Mouse (Mus musculus) hindbrain, embryonic 12.5 days (tissue): ENCODE measurements at regions not wholly inside any gene's neighbourhood (a gene's known extent, or its start where the extent isn't known, plus 50 kb on each side); places are given as distances from the start of the nearest gene placed in this dataset.
A peak's percentile ranks its signal among the peaks of the same experiment; 100 is the strongest.

Source experiments
- ATAC-seq: fragments of 200-750 bp; cut with Nextera tagmentation; 2 replicates; pipeline ENCODE4 v1.8.0; 2017; ENCODE audit warnings: moderate TSS enrichment; ENCODE audit not compliant: low FRiP score
- H3K27ac ChIP-seq: fragments of 300-500 bp; sonication (generic); 2 replicates; pipeline ENCODE4 v1.5.1; 2016; ENCODE audit warnings: mild to moderate bottlenecking
- H3K27me3 ChIP-seq: fragments of 300-500 bp; sonication (generic); 2 replicates; pipeline ENCODE4 v1.6.1; 2016; ENCODE audit warnings: mild to moderate bottlenecking
- H3K36me3 ChIP-seq: fragments of 300-500 bp; sonication (generic); 2 replicates; pipeline ENCODE4 v1.6.1; 2016; ENCODE audit warnings: mild to moderate bottlenecking
- H3K4me1 ChIP-seq: fragments of 300-500 bp; sonication (generic); 2 replicates; pipeline ENCODE4 v1.6.1; 2016
- H3K4me2 ChIP-seq: fragments of 300-500 bp; sonication (generic); replicated peaks from 2 replicates; pipeline ENCODE4 v1.6.1; 2016; ENCODE audit warnings: mild to moderate bottlenecking
- H3K4me3 ChIP-seq: fragments of 300-500 bp; sonication (generic); 2 replicates; pipeline ENCODE4 v1.5.1; 2016; ENCODE audit warnings: mild to moderate bottlenecking
- H3K9ac ChIP-seq: fragments of 300-500 bp; sonication (generic); 2 replicates; pipeline ENCODE4 v1.6.1; 2016; ENCODE audit warnings: mild to moderate bottlenecking, moderate library complexity
- H3K9me3 ChIP-seq: fragments of 300-500 bp; sonication (generic); replicated peaks from 2 replicates; pipeline ENCODE4 v1.6.1; 2016; ENCODE audit warnings: mild to moderate bottlenecking
- WGBS: fragments of 180-500 bp; shearing (Covaris S2); methylation state at CpG from one replicate; pipeline ENCODE4 v1.1.7; 2016; 5-methylcytosine and 5-hydroxymethylcytosine counted together

GRCm38 (mm10) chr16:55526230-55526842, 228.6 kb upstream of the Zpld1 start:
- no peak overlapping the region for H3K27ac ChIP-seq
- no peaks in the 10 kb centered on the region for H3K27me3 ChIP-seq
- no peaks in the 10 kb centered on the region for H3K36me3 ChIP-seq
- ATAC-seq = no peak
- H3K4me3 ChIP-seq = no peak overlapping the region
- H3K9ac ChIP-seq = no peak overlapping the region
- no peak overlapping the region for H3K4me2 ChIP-seq
- H3K9me3 ChIP-seq = no peaks in the 10 kb centered on the region
- no peaks in the 10 kb centered on the region for H3K4me1 ChIP-seq
- 74% methylated on average over 5 of the region's 5 CpGs for WGBS

DNA sequence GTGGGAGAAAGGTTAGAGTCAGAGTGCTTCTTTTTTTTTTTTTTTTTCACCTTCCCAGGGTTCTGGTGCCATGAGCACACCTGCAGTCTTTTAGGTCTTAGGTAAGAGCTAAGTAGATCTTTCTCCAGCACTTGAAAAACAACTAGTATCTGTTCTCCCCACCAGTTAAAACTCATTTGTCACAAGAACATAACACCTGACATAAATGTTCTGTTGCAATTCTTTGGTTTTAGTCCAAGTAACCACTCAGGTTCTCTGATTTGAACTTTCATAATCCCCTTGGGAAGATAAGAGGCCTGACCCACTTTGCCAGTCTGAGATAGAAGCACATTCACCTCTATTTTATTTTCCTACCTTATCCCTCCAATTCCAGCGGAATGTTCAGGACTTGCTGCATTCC, 225.5 kb upstream of the Zpld1 start:
- ATAC-seq = no peak
- 84% methylated on average over 1 of the region's 1 CpGs for WGBS
- Histone ChIP-seq H3K9me3 (no peaks in the 10 kb centered on the region), H3K4me2 (no peak overlapping the region), H3K9ac (no peak overlapping the region), H3K36me3 (no peaks in the 10 kb centered on the region), H3K27ac (no peak overlapping the region), H3K4me1 (no peaks in the 10 kb centered on the region), H3K27me3 (no peaks in the 10 kb centered on the region), H3K4me3 (no peak overlapping the region)

GRCm38 (mm10) chr16:55522283-55522682, 224.5 kb upstream of the Zpld1 start:
- H3K27ac ChIP-seq = no peak overlapping the region
- 89% methylated on average over 1 of the region's 1 CpGs for WGBS
- no peak for ATAC-seq

DNA sequence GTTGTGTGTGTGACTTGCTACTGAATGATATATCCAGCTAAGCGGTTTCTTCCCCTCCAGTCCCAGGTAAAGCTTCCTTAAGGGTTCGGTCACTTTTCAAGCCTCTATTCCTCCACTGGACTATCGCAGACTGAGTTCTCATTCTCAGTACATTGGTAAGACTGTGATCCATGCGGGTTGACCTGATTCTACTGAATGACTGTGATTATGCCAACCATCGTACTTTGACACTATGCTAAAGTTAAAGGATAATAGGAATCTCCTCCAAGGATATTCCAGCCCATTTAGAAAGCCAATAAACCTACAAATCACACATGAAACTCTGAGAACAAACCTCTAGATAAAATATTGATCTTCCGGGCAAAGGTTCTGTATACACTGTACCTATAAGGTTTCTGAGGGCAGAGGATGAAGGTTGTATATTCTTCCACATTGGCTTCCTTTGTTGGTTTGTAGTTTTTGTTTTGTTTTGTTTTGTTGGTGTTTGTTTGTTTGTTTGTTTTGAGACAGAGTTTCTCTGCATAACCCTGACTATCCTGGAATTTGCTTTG, 223.7 kb upstream of the Zpld1 start:
- no peak overlapping the region for H3K4me2 ChIP-seq
- no peak overlapping the region for H3K27ac ChIP-seq
- H3K9me3 ChIP-seq = no peaks in the 10 kb centered on the region
- no peak overlapping the region for H3K9ac ChIP-seq
- WGBS = 93% methylated on average over 6 of the region's 6 CpGs
- no peak overlapping the region for H3K4me3 ChIP-seq
- H3K27me3 ChIP-seq = no peaks in the 10 kb centered on the region
- no peaks in the 10 kb centered on the region for H3K36me3 ChIP-seq
- no peaks in the 10 kb centered on the region for H3K4me1 ChIP-seq
- no peak for ATAC-seq

More at GRCm38 (mm10) chr16:55522283-55522682, 224.5 kb upstream of the Zpld1 start:
- H3K4me3 ChIP-seq = no peak overlapping the region
- no peak overlapping the region for H3K4me2 ChIP-seq
- H3K36me3 ChIP-seq = no peaks in the 10 kb centered on the region
- H3K9ac ChIP-seq = no peak overlapping the region
- H3K9me3 ChIP-seq = no peaks in the 10 kb centered on the region
- no peaks in the 10 kb centered on the region for H3K27me3 ChIP-seq
- no peaks in the 10 kb centered on the region for H3K4me1 ChIP-seq

DNA sequence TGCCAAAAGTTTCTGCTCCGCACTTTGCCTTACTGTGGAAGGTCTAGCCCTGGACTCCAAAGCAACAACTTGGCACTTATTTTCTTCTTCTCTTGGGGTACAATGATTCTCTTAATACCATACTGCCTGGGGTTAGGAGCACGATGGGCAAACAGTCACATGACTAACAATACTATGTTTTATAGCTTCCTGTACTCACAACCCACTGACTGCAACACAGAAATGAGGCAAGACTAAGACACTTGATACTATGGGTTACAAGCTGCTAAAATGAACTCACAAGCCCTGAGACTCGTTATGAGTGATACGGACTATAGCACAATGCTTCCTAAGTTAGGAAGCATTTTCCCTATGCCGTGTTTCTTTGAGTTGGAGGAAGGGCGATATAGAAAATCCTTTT, 222.3 kb upstream of the Zpld1 start:
- Histone ChIP-seq H3K9ac (no peak overlapping the region), H3K4me2 (no peak overlapping the region), H3K36me3 (no peaks in the 10 kb centered on the region), H3K9me3 (no peaks in the 10 kb centered on the region), H3K4me1 (0 out of 2 replicates have a peak, but pooled peaks cover 2% of the 10 kb centered on the region), H3K27ac (no peak overlapping the region), H3K27me3 (no peaks in the 10 kb centered on the region), H3K4me3 (no peak overlapping the region)
- ATAC-seq = no peak
- 93% methylated on average over 6 of the region's 6 CpGs for WGBS

DNA sequence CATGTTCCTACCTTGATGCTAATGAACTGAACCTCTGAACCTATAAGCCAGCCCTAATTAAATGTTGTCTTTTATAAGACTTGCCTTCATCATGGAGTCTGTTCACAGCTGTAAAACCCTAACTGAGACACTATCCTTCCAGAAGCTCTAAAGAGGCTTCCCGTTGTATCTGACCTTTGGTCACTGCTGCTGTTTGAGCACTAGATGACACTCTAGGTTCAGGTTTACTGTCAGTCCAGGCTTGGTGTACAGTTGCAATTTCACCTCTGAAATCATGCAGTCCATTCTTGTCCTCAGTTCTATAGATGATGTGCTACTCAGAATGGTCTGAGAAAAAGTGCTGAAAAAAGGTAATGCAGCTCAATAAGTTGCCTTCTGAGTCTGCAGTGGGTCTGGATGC, 221.9 kb upstream of the Zpld1 start:
- Histone ChIP-seq H3K27ac (no peak overlapping the region), H3K4me1 (0 out of 2 replicates have a peak, but pooled peaks cover 2% of the 10 kb centered on the region), H3K9me3 (no peaks in the 10 kb centered on the region), H3K4me2 (no peak overlapping the region), H3K9ac (no peak overlapping the region), H3K27me3 (no peaks in the 10 kb centered on the region), H3K36me3 (no peaks in the 10 kb centered on the region), H3K4me3 (no peak overlapping the region)
- no peak for ATAC-seq
- WGBS = 84% methylated on average over 1 of the region's 1 CpGs

DNA sequence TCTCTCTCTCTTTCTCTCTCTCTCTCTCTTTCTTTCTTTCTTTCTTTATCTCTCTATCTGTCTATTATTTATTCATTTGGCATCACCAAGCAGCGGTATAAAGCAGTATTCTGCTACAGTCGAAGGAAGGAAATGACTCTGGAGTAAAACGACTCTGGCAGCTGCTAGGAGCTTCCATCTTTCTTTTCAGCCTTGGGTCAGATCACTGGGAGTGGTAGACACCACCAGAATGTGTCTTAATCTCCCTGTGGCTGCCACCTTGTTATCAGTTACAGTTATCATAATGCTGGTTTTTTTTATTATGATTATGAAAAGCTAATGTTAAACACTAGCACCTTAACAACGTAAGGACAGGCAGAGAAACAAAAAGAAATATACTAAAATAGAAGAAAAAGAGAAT, 219.2 kb upstream of the Zpld1 start:
- Histone ChIP-seq H3K36me3 (no peaks in the 10 kb centered on the region), H3K9me3 (no peaks in the 10 kb centered on the region), H3K4me3 (no peak overlapping the region), H3K27me3 (no peaks in the 10 kb centered on the region), H3K4me2 (no peak overlapping the region), H3K4me1 (0 out of 2 replicates have a peak, but pooled peaks cover 2% of the 10 kb centered on the region), H3K27ac (no peak overlapping the region), H3K9ac (no peak overlapping the region)
- ATAC-seq = no peak
- 79% methylated on average over 4 of the region's 4 CpGs for WGBS

GRCm38 (mm10) chr16:55515228-55515696, 217.5 kb upstream of the Zpld1 start:
- ATAC-seq = peak; percentile 83
- Histone ChIP-seq H3K9ac (peak overlapping the region; percentile 53), H3K4me1 (0 out of 2 replicates have a peak, but pooled peaks cover 2% of the 10 kb centered on the region), H3K36me3 (no peaks in the 10 kb centered on the region), H3K27me3 (no peaks in the 10 kb centered on the region), H3K9me3 (no peaks in the 10 kb centered on the region), H3K27ac (no peak overlapping the region), H3K4me2 (peak overlapping the region; percentile 51), H3K4me3 (peak overlapping the region; percentile 27)
- WGBS = 28% methylated on average over 16 of the region's 16 CpGs

DNA sequence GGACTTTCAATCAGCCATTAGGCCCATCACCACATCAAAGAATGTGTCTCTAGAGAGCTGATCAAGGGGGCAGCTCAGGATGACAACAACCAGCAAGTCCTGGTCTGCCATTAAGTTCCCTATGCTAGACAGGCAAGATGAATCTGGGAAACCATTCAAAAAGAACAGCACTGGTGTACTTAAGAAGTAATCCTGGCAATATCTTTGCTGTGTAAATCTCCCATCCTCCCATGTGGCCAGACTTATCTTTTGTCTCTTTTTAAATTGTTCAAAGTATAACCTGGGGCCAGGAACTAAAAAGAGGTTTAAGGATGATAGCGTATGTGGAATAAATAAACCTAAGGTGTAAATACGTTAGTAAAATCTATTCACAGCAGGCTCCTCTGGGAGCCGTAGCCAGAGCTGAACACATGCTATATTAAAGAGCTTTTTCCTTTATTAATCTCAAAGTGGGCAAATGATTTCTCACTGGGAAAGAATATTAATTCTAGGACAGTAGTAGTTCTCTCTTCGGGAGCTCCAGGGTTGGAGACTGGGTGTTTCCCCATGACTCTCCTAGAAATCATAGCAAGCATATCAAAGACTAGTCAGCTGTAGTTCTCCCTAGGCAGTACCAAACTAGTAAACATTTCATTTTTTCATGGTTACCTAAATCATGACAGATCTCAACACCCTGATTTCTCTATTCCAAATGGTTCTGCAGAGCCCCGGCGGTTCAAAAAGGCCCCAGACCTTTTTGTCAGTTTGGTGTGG, 216.8 kb upstream of the Zpld1 start:
- no peaks in the 10 kb centered on the region for H3K27me3 ChIP-seq
- H3K4me2 ChIP-seq = peak overlapping the region; percentile 51
- H3K9me3 ChIP-seq = no peaks in the 10 kb centered on the region
- no peak for ATAC-seq
- H3K27ac ChIP-seq = no peak overlapping the region
- 73% methylated on average over 6 of the region's 6 CpGs for WGBS
- no peaks in the 10 kb centered on the region for H3K36me3 ChIP-seq
- H3K4me3 ChIP-seq = peak overlapping the region; percentile 27
- H3K4me1 ChIP-seq = 0 out of 2 replicates have a peak, but pooled peaks cover 2% of the 10 kb centered on the region
- no peak overlapping the region for H3K9ac ChIP-seq

DNA sequence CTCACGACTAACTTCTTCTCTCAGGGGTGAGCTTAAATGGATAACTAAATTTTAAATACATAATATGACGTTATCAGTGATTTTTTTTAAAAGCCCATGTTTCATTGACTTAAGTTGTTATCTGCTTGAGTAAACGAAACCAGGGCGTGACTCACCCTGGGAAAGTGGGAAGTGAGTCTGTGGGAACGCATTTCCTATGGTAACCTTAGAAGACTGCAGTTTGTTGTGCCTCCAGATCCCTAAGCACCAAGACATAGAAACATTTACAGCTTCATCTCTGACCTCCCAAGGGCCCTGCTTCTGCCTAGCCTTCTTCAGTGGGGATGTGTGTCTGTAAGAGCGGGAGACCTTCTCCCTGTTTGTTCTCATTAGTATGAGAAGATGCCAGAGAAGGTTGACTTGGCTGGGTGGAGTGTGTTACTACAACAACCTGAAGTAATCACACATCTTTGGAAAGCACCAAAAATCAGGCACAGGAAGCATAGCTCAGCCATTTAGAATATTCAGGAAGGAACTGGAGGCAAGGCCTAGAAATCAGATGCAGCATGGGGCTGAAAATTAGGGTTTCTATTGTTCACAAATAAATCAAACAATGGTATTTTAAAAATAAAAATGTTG, 207.1 kb upstream of the Zpld1 start:
- ATAC-seq = no peak
- 78% methylated on average over 6 of the region's 6 CpGs for WGBS

DNA sequence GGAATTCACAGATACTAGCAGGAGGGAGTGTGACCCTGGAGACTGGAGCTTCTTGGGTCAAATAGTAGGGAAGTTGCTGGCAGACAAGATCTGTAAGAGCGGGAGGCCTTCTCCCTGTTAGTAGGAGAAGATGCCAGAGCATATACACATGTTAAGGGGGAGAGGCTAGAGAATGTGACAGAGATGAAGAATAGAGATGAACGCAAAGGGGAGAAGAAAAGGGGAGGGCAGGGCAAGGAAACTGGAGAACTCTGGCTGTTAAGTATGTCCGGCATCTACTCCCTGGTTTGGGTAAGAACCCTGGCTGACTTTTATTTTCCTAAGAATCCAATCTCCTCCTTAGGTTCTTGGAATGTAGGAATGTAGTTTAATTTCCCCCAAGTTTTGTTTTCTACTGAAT, 206.5 kb upstream of the Zpld1 start:
- Histone ChIP-seq H3K4me3 (no peak overlapping the region), H3K9me3 (no peaks in the 10 kb centered on the region), H3K36me3 (no peaks in the 10 kb centered on the region), H3K27ac (no peak overlapping the region), H3K4me1 (no peaks in the 10 kb centered on the region), H3K4me2 (no peak overlapping the region), H3K27me3 (no peaks in the 10 kb centered on the region), H3K9ac (no peak overlapping the region)
- no peak for ATAC-seq
- WGBS = 75% methylated on average over 3 of the region's 3 CpGs

More for the DNA sequence above, 207.1 kb upstream of the Zpld1 start:
- Histone ChIP-seq H3K27me3 (no peaks in the 10 kb centered on the region), H3K4me1 (no peaks in the 10 kb centered on the region), H3K4me3 (no peak overlapping the region), H3K36me3 (no peaks in the 10 kb centered on the region), H3K27ac (no peak overlapping the region), H3K9ac (no peak overlapping the region), H3K4me2 (no peak overlapping the region), H3K9me3 (no peaks in the 10 kb centered on the region)

- Histone ChIP-seq H3K9ac (no peak overlapping the region), H3K4me3 (no peak overlapping the region), H3K9me3 (no peaks in the 10 kb centered on the region), H3K4me1 (no peaks in the 10 kb centered on the region), H3K27ac (no peak overlapping the region), H3K36me3 (no peaks in the 10 kb centered on the region), H3K4me2 (no peak overlapping the region), H3K27me3 (no peaks in the 10 kb centered on the region)
- no peak for ATAC-seq
Measured at GRCm38 (mm10) chr16:55503273-55503672, 205.5 kb upstream of the Zpld1 start.
